Mouse (Mus musculus): Measurements from ENCODE around the gene Xrcc3.

GRCm38 (mm10) chr12:111794526-111795179 lies 19.0 kb downstream of the Xrcc3 start:
- TF ChIP-seq CTCF (IDR thresholded peaks at IDR 0.05; ENCODE audit: control insufficient read depth, insufficient read depth, insufficient read length), result no peak
- TF ChIP-seq MAX (IDR thresholded peaks at IDR 0.05), result no peak
- no peak for TF ChIP-seq MYOG (IDR thresholded peaks at IDR 0.05; ENCODE audit: control insufficient read depth, extremely low read depth, insufficient read length)
- TF ChIP-seq CEBPB (IDR thresholded peaks at IDR 0.05; ENCODE audit: low read depth), result no peak
- no peak for TF ChIP-seq USF1 (IDR thresholded peaks at IDR 0.05; ENCODE audit: low read depth)
- TF ChIP-seq FOSL1 (IDR thresholded peaks at IDR 0.05; ENCODE audit: insufficient read depth, low read length, poor library complexity, severe bottlenecking), result no peak
- TF ChIP-seq MYOD1 (IDR thresholded peaks at IDR 0.05; ENCODE audit: control insufficient read depth, insufficient read length, low read depth), result no peak

All from C2C12 (cell line).